ENCODE assay signal across 8 mouse cellular contexts in the genomic region with DNA sequence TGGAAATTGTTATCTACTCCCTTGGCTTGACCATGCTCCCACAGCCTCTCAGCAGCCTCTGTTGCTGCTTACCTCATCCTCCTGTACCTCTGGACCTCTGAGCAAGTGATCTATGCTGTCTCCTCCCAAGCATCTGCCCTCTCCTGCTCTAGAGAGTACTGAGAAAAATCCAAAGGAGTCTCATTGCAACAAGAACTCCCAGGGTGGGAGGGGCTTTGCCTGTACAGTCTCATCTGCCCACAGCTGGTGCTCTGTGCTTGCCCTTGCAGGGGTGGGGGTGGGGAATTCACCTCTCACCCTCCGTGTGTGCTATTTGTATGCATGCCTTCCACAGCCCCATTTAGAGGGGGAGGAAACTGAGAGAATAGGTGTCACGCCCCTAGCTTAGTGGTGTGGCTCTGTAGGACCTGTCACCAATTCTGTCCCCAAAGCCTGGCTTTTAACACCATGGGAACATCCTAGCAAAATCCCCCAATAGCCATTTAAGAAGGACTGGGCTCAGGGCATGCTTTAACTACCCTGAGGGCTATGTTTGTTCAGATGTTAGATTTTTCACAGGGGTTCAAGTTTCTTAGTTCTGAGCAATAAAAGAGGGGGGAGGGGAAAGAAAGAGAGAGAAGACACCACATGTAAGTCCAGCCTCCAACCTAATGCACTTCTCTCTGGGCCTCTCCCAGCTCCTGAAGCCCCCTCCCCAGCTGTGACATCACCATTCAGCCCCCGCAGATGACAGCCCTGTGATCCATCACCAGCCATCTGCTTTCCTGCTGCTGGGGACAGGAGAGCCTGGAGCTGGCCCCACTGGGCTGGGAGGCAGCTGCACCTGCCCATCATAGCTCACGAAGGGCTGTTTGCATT. TPM values are rescaled to one million over a fixed set of nuclear protein-coding genes. Genes with fewer than 3 reads are reported as not detected.
A peak's percentile ranks its signal among the peaks of the same experiment; 100 is the strongest.
DNase-seq lines count a peak whose midpoint lies in the region; ATAC-seq and TF ChIP-seq lines count a peak whose summit lies in the region.

No protein-coding gene starts in this region.

- no peak for TF ChIP-seq CTCF in forebrain, postnatal 0 days (IDR thresholded peaks at IDR 0.05; ENCODE audit: low read depth)

- no peak overlapping the region for H3K9ac ChIP-seq in forebrain, postnatal 0 days
- no peak overlapping the region for H3K9ac ChIP-seq in hindbrain, embryonic 16.5 days (ENCODE audit: low read depth, low read length)
- no peak overlapping the region for H3K9ac ChIP-seq in midbrain, embryonic 15.5 days

- H3K9me3 ChIP-seq in forebrain, embryonic 10.5 days = peaks cover 3% of the 10 kb centered on the region; the same call in 1 of the 2 replicates
- no peaks in the 10 kb centered on the region for H3K9me3 ChIP-seq in forebrain, postnatal 0 days (ENCODE audit: low read length)
- H3K9me3 ChIP-seq in hindbrain, embryonic 16.5 days (ENCODE audit: control insufficient read depth, low read length) = no peaks in the 10 kb centered on the region; the same call in 1 of the 2 replicates
- no peaks in the 10 kb centered on the region for H3K9me3 ChIP-seq in midbrain, embryonic 15.5 days

- no peak for DNase-seq in forebrain, embryonic 10.5 days (ENCODE audit: extremely low spot score, low spot score)
- DNase-seq in forebrain, postnatal 0 days = no peak
- DNase-seq in embryo, embryonic 10 days (ENCODE audit: low spot score) = peak; percentile 81
- no peak for DNase-seq in layer of hippocampus, adult 18-20 months (ENCODE audit: low spot score in 2 of 2)
- DNase-seq in thymus, postnatal 36 days = no peak
- DNase-seq in right cerebral cortex, postnatal 4 days = no peak

- H3K36me3 ChIP-seq in forebrain, embryonic 10.5 days (replicated peaks) = no peaks in the 10 kb centered on the region
- no peaks in the 10 kb centered on the region for H3K36me3 ChIP-seq in forebrain, postnatal 0 days (ENCODE audit: insufficient read depth)
- no peaks in the 10 kb centered on the region for H3K36me3 ChIP-seq in hindbrain, embryonic 16.5 days (ENCODE audit: control insufficient read depth, insufficient read depth, low read length)
- no peaks in the 10 kb centered on the region for H3K36me3 ChIP-seq in midbrain, embryonic 15.5 days (replicated peaks)

- WGBS in forebrain, embryonic 10.5 days = 25% methylated on average over 4 of the region's 4 CpGs
- WGBS in forebrain, postnatal 0 days = 19% methylated on average over 4 of the region's 4 CpGs
- WGBS in hindbrain, embryonic 16.5 days = 14% methylated on average over 4 of the region's 4 CpGs
- 12% methylated on average over 4 of the region's 4 CpGs for WGBS in midbrain, embryonic 15.5 days

- H3K4me2 ChIP-seq in forebrain, postnatal 0 days (ENCODE audit: low read depth) = no peak overlapping the region
- no peak overlapping the region for H3K4me2 ChIP-seq in hindbrain, embryonic 16.5 days (ENCODE audit: low read length)
- no peak overlapping the region for H3K4me2 ChIP-seq in midbrain, embryonic 15.5 days

- peaks cover 32% of the 10 kb centered on the region for H3K4me1 ChIP-seq in forebrain, embryonic 10.5 days
- no peaks in the 10 kb centered on the region for H3K4me1 ChIP-seq in forebrain, postnatal 0 days (ENCODE audit: insufficient read depth)
- peaks cover 15% of the 10 kb centered on the region for H3K4me1 ChIP-seq in hindbrain, embryonic 16.5 days (ENCODE audit: control insufficient read depth, insufficient read depth, low read depth, low read length)
- peaks cover 16% of the 10 kb centered on the region for H3K4me1 ChIP-seq in midbrain, embryonic 15.5 days

- no peak overlapping the region for H3K4me3 ChIP-seq in forebrain, embryonic 10.5 days
- H3K4me3 ChIP-seq in forebrain, postnatal 0 days (ENCODE audit: low read depth, low read length) = no peak overlapping the region
- H3K4me3 ChIP-seq in hindbrain, embryonic 16.5 days (ENCODE audit: low read length) = no peak overlapping the region
- H3K4me3 ChIP-seq in midbrain, embryonic 15.5 days = no peak overlapping the region

- no peak for ATAC-seq in forebrain, postnatal 0 days
- ATAC-seq in hindbrain, embryonic 16.5 days = peak; percentile 76
- ATAC-seq in midbrain, embryonic 15.5 days (replicated peaks) = peak; percentile 65

- peak overlapping the region; percentile 72 for H3K27ac ChIP-seq in forebrain, embryonic 10.5 days
- H3K27ac ChIP-seq in forebrain, postnatal 0 days (ENCODE audit: low read depth, low read length) = no peak overlapping the region
- H3K27ac ChIP-seq in hindbrain, embryonic 16.5 days (ENCODE audit: low read depth, low read length) = no peak overlapping the region
- no peak overlapping the region for H3K27ac ChIP-seq in midbrain, embryonic 15.5 days

- 0 out of 2 replicates have a peak, but pooled peaks cover 15% of the 10 kb centered on the region for H3K27me3 ChIP-seq in forebrain, embryonic 10.5 days (ENCODE audit: poor library complexity, severe bottlenecking)
- H3K27me3 ChIP-seq in forebrain, postnatal 0 days (ENCODE audit: insufficient read depth, low read length) = no peaks in the 10 kb centered on the region
- H3K27me3 ChIP-seq in hindbrain, embryonic 16.5 days (replicated peaks; ENCODE audit: control insufficient read depth, insufficient read depth, low read length) = no peaks in the 10 kb centered on the region
- no peaks in the 10 kb centered on the region for H3K27me3 ChIP-seq in midbrain, embryonic 15.5 days (replicated peaks)

RNA-seq across cellular contexts. Expression of gene Stx16, which starts 26.4 kb away (rescaled TPM):
- polyA plus RNA-seq in forebrain, embryonic 10.5 days (2016; fragmentation: Nextera tagmentation; extraction: Ambion mirVana) = 9.7 and 9.8 TPM in 2 replicates
- total RNA-seq in forebrain, postnatal 0 days (2014; rRNA removed) = 34.5 and 37.4 TPM in 2 replicates
- 6.1 and 11.0 TPM in 2 replicates for polyA plus RNA-seq in forebrain, postnatal 0 days (2015; fragmentation: Nextera tagmentation; extraction: Ambion mirVana)
- polyA plus RNA-seq in hindbrain, embryonic 16.5 days (2015; fragmentation: Nextera tagmentation; extraction: Ambion mirVana) = 11.2 and 12.1 TPM in 2 replicates
- 15.2 and 16.7 TPM in 2 replicates for polyA plus RNA-seq in midbrain, embryonic 15.5 days (2015; fragmentation: Nextera tagmentation; extraction: Ambion mirVana)
- 10 to 100 TPM; 68.8 to 71.3 TPM for total RNA-seq in layer of hippocampus, adult 18-20 months (2021)
